Mouse (Mus musculus) common myeloid progenitor, adult 5-6 weeks (primary cell): ENCODE data around the gene Cacna1b. TPM values are rescaled to one million over a fixed set of nuclear protein-coding genes. Genes with fewer than 3 reads are reported as not detected.

ENCODE experiments used
- ATAC-seq: replicated peaks from 2 replicates; pipeline ENCODE4 v1.8.0; 2016; ENCODE audit warnings: low read depth, mild to moderate bottlenecking, moderate TSS enrichment, inconsistent platforms; ENCODE audit not compliant: poor library complexity, severe bottlenecking
- total RNA-seq: library from RNA; stranded (forward); fragments of 200-1000, 187-1606 nt; gene quantifications from 2 replicates; pipeline ENCODE4 v1.2.3, GENCODE M21; 2017

Gene Cacna1b
- total RNA-seq, 1 experiment from 2014 or later, result not detected

GRCm38 (mm10) chr2:24562547-24563290 is 200.2 kb downstream of the Cacna1b start:
- no peak for ATAC-seq

- no peak for ATAC-seq
These were observed 201.0 kb downstream of the Cacna1b start for GRCm38 (mm10) chr2:24561946-24562345.

DNA sequence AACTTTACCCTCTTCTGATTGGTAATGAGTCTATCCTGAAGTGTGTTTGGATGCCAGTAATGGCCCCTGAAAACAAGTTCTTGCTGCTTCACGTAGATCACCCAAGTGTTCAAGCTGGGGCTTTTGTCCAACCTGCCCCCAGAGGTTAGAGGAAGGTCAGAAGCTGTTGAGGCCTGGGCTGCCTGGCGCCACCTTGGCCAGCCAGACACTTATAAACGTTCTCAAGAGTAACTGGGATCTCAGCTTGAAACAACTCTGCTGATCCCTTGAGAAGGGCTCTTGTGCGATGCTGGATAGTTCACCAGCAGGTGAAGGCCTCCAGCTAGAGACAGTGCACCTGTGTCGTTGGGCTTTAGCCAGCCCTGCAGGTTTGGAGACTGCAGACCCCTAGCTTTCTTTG is 202.8 kb downstream of the Cacna1b start:
- no peak for ATAC-seq

DNA sequence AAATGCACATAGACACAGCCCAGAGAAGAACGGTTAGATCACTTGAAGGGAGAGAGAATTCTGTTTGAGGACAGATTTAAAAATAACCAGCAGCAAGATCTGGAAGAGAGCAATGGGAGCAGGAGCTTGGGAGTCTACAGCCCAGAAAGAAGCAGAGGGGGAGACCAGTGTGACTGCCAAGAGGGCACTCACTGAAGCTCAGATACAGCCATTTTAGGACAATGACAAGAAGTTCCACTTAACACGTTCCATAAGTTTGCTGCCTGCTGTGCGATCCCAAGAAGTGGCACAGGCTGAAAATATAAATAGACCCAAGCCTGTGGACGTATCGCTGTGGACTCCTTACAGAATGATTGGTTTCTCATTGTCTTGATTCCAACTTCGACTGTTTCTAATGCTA is 206.6 kb downstream of the Cacna1b start:
- no peak for ATAC-seq

- no peak for ATAC-seq
These were observed 209.0 kb downstream of the Cacna1b start for GRCm38 (mm10) chr2:24553962-24554361.

Other genes with a start within 250 kb of the Cacna1b start
- gene Ehmt1, start 156.5 kb upstream of the Cacna1b start, total RNA-seq, result 83.6 and 139 TPM in 2 replicates
- 59.6 and 102 TPM in 2 replicates for gene Arrdc1, start 172.1 kb upstream of the Cacna1b start, total RNA-seq
- 55.2 and 55.5 TPM in 2 replicates for gene Zmynd19, start 186.6 kb upstream of the Cacna1b start, total RNA-seq
- 17.4 and 21.8 TPM in 2 replicates for gene Dph7, start 199.2 kb upstream of the Cacna1b start, total RNA-seq
- 117 and 138 TPM in 2 replicates for gene Mrpl41, start 211.9 kb upstream of the Cacna1b start, total RNA-seq
- 32.3 and 35.7 TPM in 2 replicates for gene Pnpla7, start 212.9 kb upstream of the Cacna1b start, total RNA-seq